Mouse (Mus musculus): Measurements from ENCODE around the gene Golgb1. TPM values are rescaled to one million over a fixed set of nuclear protein-coding genes. Genes with fewer than 3 reads are reported as not detected.

The Golgb1 gene
- polyA plus RNA-seq, 1 experiment from 2014 or later: 104 TPM

DNA sequence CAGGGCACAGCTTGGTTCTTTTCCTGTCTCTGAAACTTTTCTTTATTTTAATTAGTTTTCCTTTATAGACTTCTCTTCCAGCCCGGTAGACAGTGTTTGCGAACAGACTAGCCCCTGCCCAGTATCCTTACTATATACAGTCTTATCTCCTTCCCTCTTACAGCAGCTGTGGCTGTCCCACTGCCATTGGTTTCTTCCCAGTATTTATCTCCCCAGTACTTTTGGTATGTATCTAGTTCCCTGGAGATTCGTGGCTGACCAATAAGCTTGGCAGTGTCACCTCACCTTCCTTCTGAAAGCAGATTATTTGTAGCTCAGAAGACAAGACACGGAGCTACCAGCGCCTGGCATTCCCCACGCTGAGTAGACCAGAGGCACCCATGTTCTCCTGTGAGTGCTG lies 21.8 kb downstream of the Golgb1 start:
- peaks cover 67% of the 10 kb centered on the region for H3K36me3 ChIP-seq (ENCODE audit: control insufficient read depth, insufficient read depth, low read length)
- H3K4me1 ChIP-seq (ENCODE audit: control insufficient read depth, insufficient read depth, low read length): no peaks in the 10 kb centered on the region
- no peaks in the 10 kb centered on the region for H3K27me3 ChIP-seq (ENCODE audit: control insufficient read depth, insufficient read depth, low read length)
- H3K9me3 ChIP-seq (ENCODE audit: control insufficient read depth, low read length): no peaks in the 10 kb centered on the region
- WGBS: 97% methylated on average over 6 of the region's 6 CpGs
- no peak overlapping the region for H3K9ac ChIP-seq (ENCODE audit: low read depth, low read length)
- no peak overlapping the region for H3K4me2 ChIP-seq (replicated peaks; ENCODE audit: low read depth, low read length)
- no peak overlapping the region for H3K27ac ChIP-seq (ENCODE audit: low read depth, low read length)
- no peak overlapping the region for H3K4me3 ChIP-seq (ENCODE audit: low read length)
- ATAC-seq (ENCODE audit: low FRiP score, low TSS enrichment): no peak

DNA sequence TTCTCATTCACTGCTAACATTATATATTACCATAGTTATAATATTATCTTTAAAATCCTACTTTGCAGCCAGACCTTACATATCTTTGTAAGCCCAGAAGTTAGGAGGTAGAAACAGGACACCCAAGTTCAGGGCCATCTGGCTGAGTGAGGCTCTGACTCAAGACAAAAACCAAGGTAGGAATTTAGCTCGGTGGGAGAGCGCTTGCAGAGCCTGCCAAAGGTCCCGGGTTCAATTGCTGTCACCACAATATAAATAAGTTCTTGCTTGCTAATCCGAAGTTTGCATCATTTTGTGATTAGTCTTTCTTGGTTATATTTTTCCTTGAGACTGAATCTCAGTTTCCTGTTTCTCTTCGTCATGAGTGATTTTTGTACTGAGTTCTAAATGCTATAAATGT lies 28.2 kb downstream of the Golgb1 start:
- peaks cover 50% of the 10 kb centered on the region for H3K36me3 ChIP-seq (ENCODE audit: control insufficient read depth, insufficient read depth, low read length)
- WGBS: 90% methylated on average over 5 of the region's 5 CpGs

DNA sequence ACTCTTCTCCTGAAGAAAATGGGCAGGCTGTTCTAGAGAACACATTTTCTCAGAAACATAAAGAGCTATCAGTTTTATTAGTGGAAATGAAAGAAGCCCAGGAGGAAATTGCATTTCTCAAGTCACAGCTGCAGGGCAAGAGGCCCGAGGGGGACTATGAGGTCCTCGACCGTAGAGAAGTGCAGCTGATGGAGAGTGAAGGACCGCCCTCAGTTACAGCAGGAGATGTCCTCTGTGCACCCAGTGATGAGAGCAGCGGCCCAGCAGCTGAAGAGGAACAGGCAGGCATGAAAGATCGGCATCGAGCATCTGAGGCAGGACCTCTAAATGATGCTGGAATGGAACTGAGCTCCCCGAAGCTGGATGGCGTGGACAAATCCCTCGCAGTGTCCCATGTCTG lies 37.0 kb downstream of the Golgb1 start:
- Histone ChIP-seq H3K4me1 (ENCODE audit: control insufficient read depth, insufficient read depth, low read length) (no peaks in the 10 kb centered on the region), H3K36me3 (ENCODE audit: control insufficient read depth, insufficient read depth, low read length) (peaks cover 70% of the 10 kb centered on the region), H3K27ac (ENCODE audit: low read depth, low read length) (no peak overlapping the region), H3K9ac (ENCODE audit: low read depth, low read length) (no peak overlapping the region), H3K9me3 (ENCODE audit: control insufficient read depth, low read length) (no peaks in the 10 kb centered on the region), H3K4me2 (replicated peaks; ENCODE audit: low read depth, low read length) (no peak overlapping the region), H3K4me3 (ENCODE audit: low read length) (no peak overlapping the region), H3K27me3 (ENCODE audit: control insufficient read depth, insufficient read depth, low read length) (no peaks in the 10 kb centered on the region)
- no peak for ATAC-seq (ENCODE audit: low FRiP score, low TSS enrichment)
- WGBS: 84% methylated on average over 10 of the region's 10 CpGs

More for the DNA sequence above, 28.2 kb downstream of the Golgb1 start:
- ATAC-seq (ENCODE audit: low FRiP score, low TSS enrichment): no peak
- Histone ChIP-seq H3K27me3 (ENCODE audit: control insufficient read depth, insufficient read depth, low read length) (no peaks in the 10 kb centered on the region), H3K4me1 (ENCODE audit: control insufficient read depth, insufficient read depth, low read length) (no peaks in the 10 kb centered on the region), H3K27ac (ENCODE audit: low read depth, low read length) (no peak overlapping the region), H3K9me3 (ENCODE audit: control insufficient read depth, low read length) (no peaks in the 10 kb centered on the region), H3K4me2 (replicated peaks; ENCODE audit: low read depth, low read length) (no peak overlapping the region), H3K9ac (ENCODE audit: low read depth, low read length) (no peak overlapping the region), H3K4me3 (ENCODE audit: low read length) (no peak overlapping the region)

DNA sequence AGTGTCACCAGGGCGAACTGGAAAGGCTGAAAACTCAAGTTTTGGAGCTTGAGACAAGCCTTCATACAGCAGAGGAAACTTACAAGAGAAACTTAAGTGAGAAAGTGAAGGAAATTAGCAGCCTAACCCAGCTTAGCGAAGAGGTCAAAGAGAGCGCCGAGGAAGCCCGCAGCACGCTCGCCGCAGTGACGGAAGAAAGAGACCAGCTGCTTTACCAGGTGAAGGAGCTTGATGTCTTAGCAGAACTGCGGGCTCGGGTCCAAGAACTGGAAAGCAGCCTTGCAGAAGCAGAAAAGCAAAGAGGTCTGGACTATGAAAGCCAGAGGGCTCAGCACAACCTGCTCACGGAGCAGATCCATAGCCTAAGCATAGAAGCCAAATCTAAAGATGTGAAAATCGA lies 37.4 kb downstream of the Golgb1 start:
- no peak overlapping the region for H3K27ac ChIP-seq (ENCODE audit: low read depth, low read length)
- no peaks in the 10 kb centered on the region for H3K9me3 ChIP-seq (ENCODE audit: control insufficient read depth, low read length)
- no peak for ATAC-seq (ENCODE audit: low FRiP score, low TSS enrichment)
- H3K4me3 ChIP-seq (ENCODE audit: low read length): no peak overlapping the region
- H3K27me3 ChIP-seq (ENCODE audit: control insufficient read depth, insufficient read depth, low read length): no peaks in the 10 kb centered on the region
- H3K4me1 ChIP-seq (ENCODE audit: control insufficient read depth, insufficient read depth, low read length): no peaks in the 10 kb centered on the region
- no peak overlapping the region for H3K4me2 ChIP-seq (replicated peaks; ENCODE audit: low read depth, low read length)
- WGBS: 82% methylated on average over 13 of the region's 13 CpGs
- peaks cover 72% of the 10 kb centered on the region for H3K36me3 ChIP-seq (ENCODE audit: control insufficient read depth, insufficient read depth, low read length)
- H3K9ac ChIP-seq (ENCODE audit: low read depth, low read length): no peak overlapping the region

DNA sequence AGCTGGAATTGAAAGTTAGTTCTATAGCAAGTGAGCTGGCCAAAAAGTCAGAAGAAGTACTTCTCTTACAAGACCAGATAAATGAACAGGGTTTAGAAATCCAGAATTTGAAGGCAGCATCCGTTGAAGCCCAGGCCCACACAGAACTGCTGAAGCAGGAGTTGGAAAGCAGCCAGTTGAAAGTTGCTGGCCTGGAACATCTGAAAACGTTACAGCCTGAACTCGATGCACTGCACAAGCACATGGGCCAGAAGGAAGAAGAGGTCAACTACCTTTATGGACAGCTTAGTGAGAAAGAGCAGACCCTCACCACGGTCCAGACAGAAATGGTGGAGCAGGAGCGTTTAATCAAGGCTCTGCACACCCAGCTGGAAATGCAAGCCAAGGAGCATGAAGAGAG lies 39.3 kb downstream of the Golgb1 start:
- H3K9ac ChIP-seq (ENCODE audit: low read depth, low read length): no peak overlapping the region
- no peak for ATAC-seq (ENCODE audit: low FRiP score, low TSS enrichment)
- H3K27me3 ChIP-seq (ENCODE audit: control insufficient read depth, insufficient read depth, low read length): no peaks in the 10 kb centered on the region
- H3K36me3 ChIP-seq (ENCODE audit: control insufficient read depth, insufficient read depth, low read length): peaks cover 71% of the 10 kb centered on the region
- no peak overlapping the region for H3K4me3 ChIP-seq (ENCODE audit: low read length)
- H3K27ac ChIP-seq (ENCODE audit: low read depth, low read length): no peak overlapping the region
- H3K9me3 ChIP-seq (ENCODE audit: control insufficient read depth, low read length): no peaks in the 10 kb centered on the region
- no peaks in the 10 kb centered on the region for H3K4me1 ChIP-seq (ENCODE audit: control insufficient read depth, insufficient read depth, low read length)
- no peak overlapping the region for H3K4me2 ChIP-seq (replicated peaks; ENCODE audit: low read depth, low read length)
- 63% methylated on average over 5 of the region's 5 CpGs for WGBS

DNA sequence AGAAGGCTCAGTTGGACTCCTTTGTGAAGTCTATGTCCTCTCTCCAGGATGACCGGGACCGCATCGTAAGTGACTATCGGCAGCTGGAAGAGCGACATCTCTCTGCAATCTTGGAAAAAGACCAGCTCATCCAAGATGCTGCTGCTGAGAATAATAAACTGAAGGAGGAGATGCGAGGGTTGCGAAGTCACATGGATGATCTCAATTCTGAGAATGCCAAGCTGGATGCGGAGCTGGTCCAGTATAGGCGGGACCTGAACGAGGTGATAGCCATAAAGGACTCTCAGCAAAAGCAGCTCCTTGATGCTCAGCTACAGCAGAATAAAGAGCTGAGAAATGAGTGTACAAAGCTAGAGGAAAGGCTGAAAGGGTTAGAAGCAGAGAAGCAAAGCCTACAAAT lies 43.6 kb downstream of the Golgb1 start:
- H3K36me3 ChIP-seq (ENCODE audit: control insufficient read depth, insufficient read depth, low read length): peaks cover 65% of the 10 kb centered on the region
- no peak for ATAC-seq (ENCODE audit: low FRiP score, low TSS enrichment)
- no peaks in the 10 kb centered on the region for H3K27me3 ChIP-seq (ENCODE audit: control insufficient read depth, insufficient read depth, low read length)
- 97% methylated on average over 10 of the region's 10 CpGs for WGBS
- H3K4me1 ChIP-seq (ENCODE audit: control insufficient read depth, insufficient read depth, low read length): no peaks in the 10 kb centered on the region
- H3K27ac ChIP-seq (ENCODE audit: low read depth, low read length): no peak overlapping the region
- H3K9ac ChIP-seq (ENCODE audit: low read depth, low read length): no peak overlapping the region
- no peak overlapping the region for H3K4me3 ChIP-seq (ENCODE audit: low read length)
- H3K9me3 ChIP-seq (ENCODE audit: control insufficient read depth, low read length): no peaks in the 10 kb centered on the region
- no peak overlapping the region for H3K4me2 ChIP-seq (replicated peaks; ENCODE audit: low read depth, low read length)

DNA sequence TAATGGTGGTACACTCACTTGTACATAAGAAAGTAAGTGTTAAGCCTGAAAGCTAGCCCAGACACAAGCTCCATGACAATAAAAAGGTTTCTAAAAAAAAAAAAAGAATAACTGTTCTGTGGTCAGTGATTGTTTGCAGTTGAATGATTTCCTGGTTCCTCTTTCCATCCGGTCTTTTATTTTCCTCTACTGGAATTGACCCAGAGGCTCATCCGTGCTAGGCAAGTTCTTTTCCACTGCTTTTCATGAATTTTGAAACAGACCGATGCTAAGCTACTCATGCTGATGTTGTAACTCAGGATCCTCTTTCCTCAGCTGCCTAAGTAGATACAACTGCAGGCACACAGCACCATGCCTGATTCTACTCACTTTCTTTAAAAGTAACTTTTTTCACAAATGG lies 45.5 kb downstream of the Golgb1 start:
- Histone ChIP-seq H3K4me2 (replicated peaks; ENCODE audit: low read depth, low read length) (no peak overlapping the region), H3K4me1 (ENCODE audit: control insufficient read depth, insufficient read depth, low read length) (no peaks in the 10 kb centered on the region), H3K9ac (ENCODE audit: low read depth, low read length) (no peak overlapping the region), H3K36me3 (ENCODE audit: control insufficient read depth, insufficient read depth, low read length) (peaks cover 59% of the 10 kb centered on the region), H3K27me3 (ENCODE audit: control insufficient read depth, insufficient read depth, low read length) (no peaks in the 10 kb centered on the region), H3K27ac (ENCODE audit: low read depth, low read length) (no peak overlapping the region), H3K9me3 (ENCODE audit: control insufficient read depth, low read length) (no peaks in the 10 kb centered on the region), H3K4me3 (ENCODE audit: low read length) (no peak overlapping the region)
- ATAC-seq (ENCODE audit: low FRiP score, low TSS enrichment): no peak
- 87% methylated on average over 3 of the region's 3 CpGs for WGBS

DNA sequence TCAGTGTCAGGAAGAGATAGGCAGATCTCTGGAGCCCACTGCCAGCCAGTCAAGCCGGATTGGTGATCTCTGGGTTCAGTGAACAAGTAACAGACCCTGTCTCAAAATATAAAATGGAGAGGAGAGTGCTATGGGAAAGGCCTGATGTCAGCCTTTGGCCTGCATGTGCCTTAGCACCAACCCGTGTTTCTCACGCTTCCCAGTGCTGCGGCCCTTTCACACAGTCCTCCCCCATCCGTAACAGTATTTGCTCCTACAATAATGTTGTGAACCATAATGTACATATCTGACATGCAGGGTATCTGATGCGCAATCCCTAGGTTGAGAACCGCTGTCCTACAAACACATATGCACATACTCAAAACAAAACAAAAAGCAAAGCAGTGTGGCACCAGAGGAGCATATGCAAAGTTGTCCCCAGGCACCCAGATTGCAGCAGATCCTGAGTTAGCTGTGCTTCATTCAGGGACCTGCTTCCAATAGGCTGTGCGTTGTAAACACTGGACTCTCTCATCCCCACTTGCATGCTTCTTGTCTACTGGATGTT lies 46.2 kb downstream of the Golgb1 start:
- Histone ChIP-seq H3K4me1 (ENCODE audit: control insufficient read depth, insufficient read depth, low read length) (no peaks in the 10 kb centered on the region), H3K4me3 (ENCODE audit: low read length) (no peak overlapping the region), H3K9ac (ENCODE audit: low read depth, low read length) (no peak overlapping the region), H3K27me3 (ENCODE audit: control insufficient read depth, insufficient read depth, low read length) (no peaks in the 10 kb centered on the region), H3K4me2 (replicated peaks; ENCODE audit: low read depth, low read length) (no peak overlapping the region), H3K9me3 (ENCODE audit: control insufficient read depth, low read length) (no peaks in the 10 kb centered on the region), H3K36me3 (ENCODE audit: control insufficient read depth, insufficient read depth, low read length) (peaks cover 60% of the 10 kb centered on the region), H3K27ac (ENCODE audit: low read depth, low read length) (no peak overlapping the region)
- 92% methylated on average over 8 of the region's 8 CpGs for WGBS
- no peak for ATAC-seq (ENCODE audit: low FRiP score, low TSS enrichment)

DNA sequence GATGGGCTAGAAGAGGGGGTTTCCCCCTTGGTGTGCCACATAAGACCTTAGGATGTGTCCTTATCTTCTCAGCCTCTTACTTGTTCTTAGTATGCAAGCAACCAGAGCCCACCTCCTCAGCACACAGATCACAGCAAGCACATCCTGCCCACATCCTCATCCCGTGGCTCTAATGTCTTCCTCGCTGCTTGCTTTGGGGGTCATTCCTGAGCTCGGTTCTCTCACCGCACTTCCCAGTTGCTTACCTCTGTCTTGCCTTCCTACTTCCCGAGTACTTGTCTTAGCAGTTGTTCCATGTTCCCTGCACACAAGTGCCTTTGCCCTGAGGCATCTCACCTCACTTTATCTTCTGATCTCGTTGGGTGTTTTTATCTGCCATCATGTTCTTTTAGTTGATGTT lies 47.0 kb downstream of the Golgb1 start:
- ATAC-seq (ENCODE audit: low FRiP score, low TSS enrichment): no peak
- 81% methylated on average over 6 of the region's 6 CpGs for WGBS
- H3K4me2 ChIP-seq (replicated peaks; ENCODE audit: low read depth, low read length): no peak overlapping the region
- H3K4me3 ChIP-seq (ENCODE audit: low read length): no peak overlapping the region
- H3K4me1 ChIP-seq (ENCODE audit: control insufficient read depth, insufficient read depth, low read length): no peaks in the 10 kb centered on the region
- H3K9ac ChIP-seq (ENCODE audit: low read depth, low read length): no peak overlapping the region
- H3K27ac ChIP-seq (ENCODE audit: low read depth, low read length): no peak overlapping the region
- peaks cover 62% of the 10 kb centered on the region for H3K36me3 ChIP-seq (ENCODE audit: control insufficient read depth, insufficient read depth, low read length)
- no peaks in the 10 kb centered on the region for H3K27me3 ChIP-seq (ENCODE audit: control insufficient read depth, insufficient read depth, low read length)
- no peaks in the 10 kb centered on the region for H3K9me3 ChIP-seq (ENCODE audit: control insufficient read depth, low read length)

All from kidney, embryonic 14.5 days (tissue).